In the genomic region with DNA sequence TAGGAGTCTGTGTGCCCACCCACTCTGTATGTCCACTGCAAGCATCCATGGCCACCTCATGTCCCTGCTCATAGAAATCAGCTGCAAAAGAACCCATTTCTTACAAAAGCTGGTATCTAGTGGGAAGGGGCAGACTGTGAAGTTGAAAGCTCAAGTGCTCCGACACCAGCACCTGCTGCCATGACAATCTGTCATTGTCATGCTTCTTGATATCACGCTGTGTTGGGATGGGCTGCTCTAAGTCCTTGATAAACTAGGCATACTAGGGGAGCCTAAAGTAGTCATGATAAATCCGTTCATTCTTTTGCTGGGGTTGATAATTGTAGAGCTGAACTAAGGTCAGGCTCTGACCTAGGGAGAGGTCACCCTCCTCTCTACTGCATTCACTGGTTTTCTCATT, we compare ENCODE assay signal across 26 mouse cellular contexts. TPM values are rescaled to one million over a fixed set of nuclear protein-coding genes. Genes with fewer than 3 reads are reported as not detected.
A peak's percentile ranks its signal among the peaks of the same experiment; 100 is the strongest.
DNase-seq lines count a peak whose midpoint lies in the region; ATAC-seq and TF ChIP-seq lines count a peak whose summit lies in the region.
"Had no signal": no experiment of that assay in that cellular context is flagged by ENCODE, and none has a peak within 500 bp of the region (broad histone marks: within the 10 kb centered on the region; RNA-seq: fewer than 3 reads in every experiment).

No protein-coding gene starts in this region.

- no peaks in the 10 kb centered on the region for H3K36me3 ChIP-seq in midbrain, postnatal 0 days (ENCODE audit: insufficient read depth, low read length)
- no peaks in the 10 kb centered on the region for H3K36me3 ChIP-seq in midbrain, embryonic 14.5 days (ENCODE audit: control insufficient read depth, insufficient read depth, low read length)
- no peaks in the 10 kb centered on the region for H3K36me3 ChIP-seq in forebrain, embryonic 15.5 days
- H3K36me3 ChIP-seq: G1E had no signal

- no peak for TF ChIP-seq CTCF in midbrain, postnatal 0 days (IDR thresholded peaks at IDR 0.05)

- H3K4me3 ChIP-seq in midbrain, postnatal 0 days (ENCODE audit: low read depth, low read length), result no peak overlapping the region
- H3K4me3 ChIP-seq in midbrain, embryonic 14.5 days (replicated peaks; ENCODE audit: low read depth, low read length), result no peak overlapping the region
- no peak overlapping the region for H3K4me3 ChIP-seq in forebrain, embryonic 15.5 days

- no peak overlapping the region for H3K27ac ChIP-seq in midbrain, postnatal 0 days (ENCODE audit: low read depth, low read length)
- no peak overlapping the region for H3K27ac ChIP-seq in midbrain, embryonic 14.5 days (replicated peaks; ENCODE audit: low read depth, low read length)
- H3K27ac ChIP-seq in forebrain, embryonic 15.5 days (replicated peaks), result no peak overlapping the region

- peak; percentile 26 for DNase-seq in midbrain, postnatal 0 days (ENCODE audit: low spot score)
- DNase-seq in midbrain, embryonic 14.5 days, result no peak
- peak; percentile 22 for DNase-seq in ES-CJ7 (ENCODE audit: low read depth, low spot score)
- peak; percentile 64 for DNase-seq in R1 (ENCODE audit: low read depth, low spot score)
- peak; percentile 53 for DNase-seq in ZHBTc4 (ENCODE audit: low read depth, low spot score)
- no peak for DNase-seq in frontal cortex, postnatal 10 days (ENCODE audit: low spot score in 2 of 2)
- DNase-seq: adrenal gland, adult 2 months; adrenal gland, adult 8-10 months; adrenal gland, postnatal 10 days; adrenal gland, postnatal 14 days; adrenal gland, postnatal 25 days; adrenal gland, postnatal 36 days; B cell, adult 2 months; cerebellum, adult 11 months; cerebellum, adult 11-12 months; cerebellum, adult 18-20 months; cerebellum, adult 2 months; cerebellum, adult 8-10 months had no signal

- WGBS in midbrain, postnatal 0 days, result 35% methylated on average over 3 of the region's 3 CpGs
- WGBS in midbrain, embryonic 14.5 days, result 23% methylated on average over 3 of the region's 3 CpGs
- WGBS in forebrain, embryonic 15.5 days, result 35% methylated on average over 3 of the region's 3 CpGs

- H3K9me3 ChIP-seq in midbrain, postnatal 0 days (ENCODE audit: low read length), result no peaks in the 10 kb centered on the region
- H3K9me3 ChIP-seq in midbrain, embryonic 14.5 days (ENCODE audit: control insufficient read depth, low read length), result no peaks in the 10 kb centered on the region
- no peaks in the 10 kb centered on the region for H3K9me3 ChIP-seq in forebrain, embryonic 15.5 days

- no peak overlapping the region for H3K4me2 ChIP-seq in midbrain, postnatal 0 days (ENCODE audit: low read depth, low read length, poor library complexity, severe bottlenecking)
- H3K4me2 ChIP-seq in midbrain, embryonic 14.5 days (ENCODE audit: low read length), result no peak overlapping the region
- H3K4me2 ChIP-seq in forebrain, embryonic 15.5 days (replicated peaks), result no peak overlapping the region

- H3K27me3 ChIP-seq in midbrain, postnatal 0 days (ENCODE audit: insufficient read depth, low read length), result no peaks in the 10 kb centered on the region
- H3K27me3 ChIP-seq in midbrain, embryonic 14.5 days (ENCODE audit: control insufficient read depth, insufficient read depth, low read length), result no peaks in the 10 kb centered on the region
- no peaks in the 10 kb centered on the region for H3K27me3 ChIP-seq in forebrain, embryonic 15.5 days
- H3K27me3 ChIP-seq: CH12.LX, Patski had no signal

- H3K9ac ChIP-seq in midbrain, postnatal 0 days (replicated peaks; ENCODE audit: low read length, poor library complexity, severe bottlenecking), result no peak overlapping the region
- no peak overlapping the region for H3K9ac ChIP-seq in midbrain, embryonic 14.5 days (replicated peaks; ENCODE audit: low read length)
- H3K9ac ChIP-seq in forebrain, embryonic 15.5 days (replicated peaks), result no peak overlapping the region

- ATAC-seq in midbrain, postnatal 0 days (ENCODE audit: low FRiP score), result no peak
- no peak for ATAC-seq in midbrain, embryonic 14.5 days (ENCODE audit: low FRiP score, low TSS enrichment)
- no peak for ATAC-seq in forebrain, embryonic 15.5 days (replicated peaks)
- no peak for ATAC-seq in megakaryocyte-erythroid progenitor cell, adult 5-6 weeks (replicated peaks; ENCODE audit: low FRiP score, low TSS enrichment, poor library complexity, severe bottlenecking)
- ATAC-seq: activated CD4-positive, CD25-positive, alpha-beta regulatory T cell, adult 4 months; CD4-positive, CD25-positive, alpha-beta regulatory T cell, adult 4 months; Patski had no signal

- no peaks in the 10 kb centered on the region for H3K4me1 ChIP-seq in midbrain, postnatal 0 days (ENCODE audit: insufficient read depth, low read length)
- no peaks in the 10 kb centered on the region for H3K4me1 ChIP-seq in midbrain, embryonic 14.5 days (ENCODE audit: control insufficient read depth, insufficient read depth, low read length)
- H3K4me1 ChIP-seq in forebrain, embryonic 15.5 days, result no peaks in the 10 kb centered on the region

RNA-seq across cellular contexts. Expression of gene Unc13c, which starts 57.4 kb away (rescaled TPM):
- total RNA-seq in midbrain, postnatal 0 days (2014; rRNA removed), result 15.3 and 19.4 TPM in 2 replicates
- 5.9 and 6.3 TPM in 2 replicates for polyA plus RNA-seq in midbrain, postnatal 0 days (2015; fragmentation: Nextera tagmentation; extraction: Ambion mirVana)
- polyA plus RNA-seq in midbrain, embryonic 14.5 days (2014; fragmentation: Nextera tagmentation; extraction: Ambion mirVana), result 4.1 and 4.7 TPM in 2 replicates
- 1.5 and 1.6 TPM in 2 replicates for polyA plus RNA-seq in forebrain, embryonic 15.5 days (2015; fragmentation: Nextera tagmentation; extraction: Ambion mirVana)
- not detected in 2 replicates for total RNA-seq in megakaryocyte-erythroid progenitor cell, adult 5-6 weeks (2014; fragmentation: Nextera tagmentation)
- not detected in 2 replicates for total RNA-seq in megakaryocyte-erythroid progenitor cell, adult 5-6 weeks (2017)
- total RNA-seq: CH12.LX, MEL had no signal
- polyA plus RNA-seq: CD4-positive, CD25-positive, alpha-beta regulatory T cell, adult 4 months; G1E; Patski had no signal

Comparison
In these comparisons a context has a peak if more than half of its experiments do, and no peak if none do; other contexts are left out.
1. DNase-seq: peak in midbrain, postnatal 0 days (single experiment), ES-CJ7 (single experiment), R1 (single experiment) and ZHBTc4 (single experiment); none in midbrain, embryonic 14.5 days (single experiment) and frontal cortex, postnatal 10 days (0 of 2).